Mouse (Mus musculus): ENCODE measurements at regions not wholly inside any gene's neighbourhood (a gene's known extent, or its start where the extent isn't known, plus 50 kb on each side); places are given as distances from the start of the nearest gene placed in this dataset.
A peak's percentile ranks its signal among the peaks of the same experiment; 100 is the strongest.

GRCm38 (mm10) chr15:90021746-90022312 lies 180.2 kb upstream of the Syt10 start:
- no peak overlapping the region for H3K27ac ChIP-seq (ENCODE audit: insufficient read depth, low read depth, low read length)
- TF ChIP-seq POLR2A (IDR thresholded peaks at IDR 0.05; ENCODE audit: borderline replicate concordance, low read depth, low read length) = no peak
- no peak for TF ChIP-seq CTCF (IDR thresholded peaks at IDR 0.05; ENCODE audit: low read depth, low read length)
- no peak overlapping the region for H3K4me3 ChIP-seq (ENCODE audit: insufficient read depth, low read length)
- no peaks in the 10 kb centered on the region for H3K4me1 ChIP-seq (ENCODE audit: control insufficient read depth, insufficient read depth, low read length)

GRCm38 (mm10) chr15:90023164-90023563 lies 181.5 kb upstream of the Syt10 start:
- TF ChIP-seq CTCF (IDR thresholded peaks at IDR 0.05; ENCODE audit: low read depth, low read length) (no peak), POLR2A (IDR thresholded peaks at IDR 0.05; ENCODE audit: borderline replicate concordance, low read depth, low read length) (no peak)
- no peak overlapping the region for H3K4me3 ChIP-seq (ENCODE audit: insufficient read depth, low read length)
- no peak overlapping the region for H3K27ac ChIP-seq (ENCODE audit: insufficient read depth, low read depth, low read length)
- H3K4me1 ChIP-seq (ENCODE audit: control insufficient read depth, insufficient read depth, low read length) = no peaks in the 10 kb centered on the region

- Histone ChIP-seq H3K4me3 (ENCODE audit: insufficient read depth, low read length) (no peak overlapping the region), H3K4me1 (ENCODE audit: control insufficient read depth, insufficient read depth, low read length) (no peaks in the 10 kb centered on the region), H3K27ac (ENCODE audit: insufficient read depth, low read depth, low read length) (no peak overlapping the region)
- TF ChIP-seq POLR2A (IDR thresholded peaks at IDR 0.05; ENCODE audit: borderline replicate concordance, low read depth, low read length) = no peak
- no peak for TF ChIP-seq CTCF (IDR thresholded peaks at IDR 0.05; ENCODE audit: low read depth, low read length)
These were observed 189.8 kb upstream of the Alg10b start for GRCm38 (mm10) chr15:90034356-90034755.

GRCm38 (mm10) chr15:90045683-90046082 lies 178.4 kb upstream of the Alg10b start:
- Histone ChIP-seq H3K27ac (ENCODE audit: insufficient read depth, low read depth, low read length) (no peak overlapping the region), H3K4me1 (ENCODE audit: control insufficient read depth, insufficient read depth, low read length) (no peaks in the 10 kb centered on the region), H3K4me3 (ENCODE audit: insufficient read depth, low read length) (no peak overlapping the region)
- no peak for TF ChIP-seq POLR2A (IDR thresholded peaks at IDR 0.05; ENCODE audit: borderline replicate concordance, low read depth, low read length)
- no peak for TF ChIP-seq CTCF (IDR thresholded peaks at IDR 0.05; ENCODE audit: low read depth, low read length)

- Histone ChIP-seq H3K27ac (ENCODE audit: insufficient read depth, low read depth, low read length) (no peak overlapping the region), H3K4me1 (ENCODE audit: control insufficient read depth, insufficient read depth, low read length) (peaks cover 8% of the 10 kb centered on the region), H3K4me3 (ENCODE audit: insufficient read depth, low read length) (no peak overlapping the region)
- TF ChIP-seq POLR2A (IDR thresholded peaks at IDR 0.05; ENCODE audit: borderline replicate concordance, low read depth, low read length) = no peak
- TF ChIP-seq CTCF (IDR thresholded peaks at IDR 0.05; ENCODE audit: low read depth, low read length) = no peak
These were observed 162.1 kb upstream of the Alg10b start for GRCm38 (mm10) chr15:90062021-90062420.

GRCm38 (mm10) chr15:90065768-90066167 lies 158.3 kb upstream of the Alg10b start:
- no peak for TF ChIP-seq POLR2A (IDR thresholded peaks at IDR 0.05; ENCODE audit: borderline replicate concordance, low read depth, low read length)
- TF ChIP-seq CTCF (IDR thresholded peaks at IDR 0.05; ENCODE audit: low read depth, low read length) = no peak
- Histone ChIP-seq H3K27ac (ENCODE audit: insufficient read depth, low read depth, low read length) (no peak overlapping the region), H3K4me3 (ENCODE audit: insufficient read depth, low read length) (no peak overlapping the region), H3K4me1 (ENCODE audit: control insufficient read depth, insufficient read depth, low read length) (peaks cover 8% of the 10 kb centered on the region)

GRCm38 (mm10) chr15:90072078-90072477 lies 152.0 kb upstream of the Alg10b start:
- no peak for TF ChIP-seq POLR2A (IDR thresholded peaks at IDR 0.05; ENCODE audit: borderline replicate concordance, low read depth, low read length)
- TF ChIP-seq CTCF (IDR thresholded peaks at IDR 0.05; ENCODE audit: low read depth, low read length) = no peak
- Histone ChIP-seq H3K4me3 (ENCODE audit: insufficient read depth, low read length) (no peak overlapping the region), H3K27ac (ENCODE audit: insufficient read depth, low read depth, low read length) (no peak overlapping the region), H3K4me1 (ENCODE audit: control insufficient read depth, insufficient read depth, low read length) (no peaks in the 10 kb centered on the region)

GRCm38 (mm10) chr15:90082175-90082951 lies 141.7 kb upstream of the Alg10b start:
- no peak overlapping the region for H3K27ac ChIP-seq (ENCODE audit: insufficient read depth, low read depth, low read length)
- no peak overlapping the region for H3K4me3 ChIP-seq (ENCODE audit: insufficient read depth, low read length)
- TF ChIP-seq CTCF (IDR thresholded peaks at IDR 0.05; ENCODE audit: low read depth, low read length) = no peak
- TF ChIP-seq POLR2A (IDR thresholded peaks at IDR 0.05; ENCODE audit: borderline replicate concordance, low read depth, low read length) = no peak

GRCm38 (mm10) chr15:90109445-90109988 lies 114.6 kb upstream of the Alg10b start:
- peaks cover 41% of the 10 kb centered on the region for H3K4me1 ChIP-seq (ENCODE audit: control insufficient read depth, insufficient read depth, low read length)
- peak overlapping the region; percentile 99 for H3K27ac ChIP-seq (ENCODE audit: insufficient read depth, low read depth, low read length)
- TF ChIP-seq CTCF (IDR thresholded peaks at IDR 0.05; ENCODE audit: low read depth, low read length) (no peak), POLR2A (IDR thresholded peaks at IDR 0.05; ENCODE audit: borderline replicate concordance, low read depth, low read length) (no peak)
- peak overlapping the region; percentile 23 for H3K4me3 ChIP-seq (ENCODE audit: insufficient read depth, low read length)

More at GRCm38 (mm10) chr15:90082175-90082951, 141.7 kb upstream of the Alg10b start:
- H3K4me1 ChIP-seq (ENCODE audit: control insufficient read depth, insufficient read depth, low read length) = peaks cover 3% of the 10 kb centered on the region

GRCm38 (mm10) chr15:90113611-90114010 lies 110.5 kb upstream of the Alg10b start:
- no peak overlapping the region for H3K4me3 ChIP-seq (ENCODE audit: insufficient read depth, low read length)
- TF ChIP-seq POLR2A (IDR thresholded peaks at IDR 0.05; ENCODE audit: borderline replicate concordance, low read depth, low read length) = no peak
- H3K4me1 ChIP-seq (ENCODE audit: control insufficient read depth, insufficient read depth, low read length) = peaks cover 30% of the 10 kb centered on the region
- peak overlapping the region; percentile 70 for H3K27ac ChIP-seq (ENCODE audit: insufficient read depth, low read depth, low read length)

Data from bone marrow macrophage, adult 2 months (primary cell).